Mouse (Mus musculus) forebrain, embryonic 16.5 days (tissue): Measurements from ENCODE around the gene Fbxw8. TPM values are rescaled to one million over a fixed set of nuclear protein-coding genes. Genes with fewer than 3 reads are reported as not detected.
A peak's percentile ranks its signal among the peaks of the same experiment; 100 is the strongest.

Source experiments
- ATAC-seq: fragments of 200-750 bp; cut with Nextera tagmentation; 2 replicates; pipeline ENCODE4 v1.8.0; 2017; ENCODE audit warnings: mild to moderate bottlenecking, moderate library complexity
- H3K27ac ChIP-seq: fragments of 300-500 bp; sonication (generic); 2 replicates; pipeline ENCODE4 v1.5.1; 2014; ENCODE audit warnings: low read length, control low read depth
- H3K27me3 ChIP-seq: fragments of 300-500 bp; sonication (generic); replicated peaks from 2 replicates; pipeline ENCODE4 v1.6.1; 2014; ENCODE audit warnings: low read length; ENCODE audit not compliant: control insufficient read depth, insufficient read depth
- H3K36me3 ChIP-seq: fragments of 300-500 bp; sonication (generic); 2 replicates; pipeline ENCODE4 v1.6.1; 2014; ENCODE audit not compliant: control insufficient read depth, insufficient read depth
- H3K4me1 ChIP-seq: fragments of 300-500 bp; sonication (generic); replicated peaks from 2 replicates; pipeline ENCODE4 v1.6.1; 2014; ENCODE audit warnings: low read length; ENCODE audit not compliant: control insufficient read depth, insufficient read depth
- H3K4me2 ChIP-seq: fragments of 300-500 bp; sonication (generic); 2 replicates; pipeline ENCODE4 v1.6.1; 2014; ENCODE audit warnings: mild to moderate bottlenecking, low read length, control low read depth
- H3K4me3 ChIP-seq: fragments of 300-500 bp; sonication (generic); replicated peaks from 2 replicates; pipeline ENCODE4 v1.5.1; 2014; ENCODE audit warnings: mild to moderate bottlenecking, low read length, control low read depth
- H3K9ac ChIP-seq: fragments of 300-500 bp; sonication (generic); replicated peaks from 2 replicates; pipeline ENCODE4 v1.6.1; 2014; ENCODE audit warnings: low read depth, low read length, control low read depth
- H3K9me3 ChIP-seq: fragments of 300-500 bp; sonication (generic); 2 replicates; pipeline ENCODE4 v1.6.1; 2016; ENCODE audit warnings: low read length; ENCODE audit not compliant: control insufficient read depth
- WGBS: fragments of 180-500 bp; shearing (Covaris S2); extraction: QIAGEN DNeasy Blood & Tissue Kit; methylation state at CpG from one replicate; pipeline ENCODE4 v1.1.7; 2014; 5-methylcytosine and 5-hydroxymethylcytosine counted together
- polyA plus RNA-seq: library from polyadenylated mRNA; unstranded; fragments of >200 nt; fragmentation: Nextera tagmentation; extraction: Ambion mirVana; gene quantifications from 2 replicates; pipeline ENCODE4 v1.2.1, GENCODE M21; 2015

The Fbxw8 gene
- polyA plus RNA-seq, 1 experiment from 2014 or later = 21.5 TPM

GRCm38 (mm10) chr5:118079354-118079753 lies 75.9 kb downstream of the Fbxw8 start:
- Histone ChIP-seq H3K4me1 (peaks cover 67% of the 10 kb centered on the region), H3K27me3 (no peaks in the 10 kb centered on the region), H3K27ac (no peak overlapping the region), H3K36me3 (0 out of 2 replicates have a peak, but pooled peaks cover 2% of the 10 kb centered on the region), H3K4me3 (no peak overlapping the region), H3K9me3 (no peaks in the 10 kb centered on the region), H3K4me2 (no peak overlapping the region), H3K9ac (no peak overlapping the region)
- 15% methylated on average over 6 of the region's 6 CpGs for WGBS
- no peak for ATAC-seq

- Histone ChIP-seq H3K27ac (no peak overlapping the region), H3K9me3 (no peaks in the 10 kb centered on the region), H3K36me3 (0 out of 2 replicates have a peak, but pooled peaks cover 2% of the 10 kb centered on the region), H3K9ac (no peak overlapping the region), H3K4me1 (peaks cover 64% of the 10 kb centered on the region), H3K4me2 (no peak overlapping the region), H3K4me3 (no peak overlapping the region), H3K27me3 (no peaks in the 10 kb centered on the region)
- ATAC-seq = no peak
- WGBS = 78% methylated on average over 6 of the region's 6 CpGs
Observed at GRCm38 (mm10) chr5:118078550-118078949, 76.7 kb downstream of the Fbxw8 start.

GRCm38 (mm10) chr5:118076721-118077592 lies 78.3 kb downstream of the Fbxw8 start:
- Histone ChIP-seq H3K9ac (0 out of 2 replicates have a peak overlapping the region, but pooled peaks have one; percentile 30), H3K27ac (peak overlapping the region; percentile 71), H3K36me3 (0 out of 2 replicates have a peak, but pooled peaks cover 2% of the 10 kb centered on the region), H3K9me3 (no peaks in the 10 kb centered on the region), H3K4me3 (no peak overlapping the region), H3K27me3 (no peaks in the 10 kb centered on the region), H3K4me2 (no peak overlapping the region), H3K4me1 (peaks cover 64% of the 10 kb centered on the region)
- ATAC-seq = peak; percentile 39
- 49% methylated on average over 15 of the region's 15 CpGs for WGBS

GRCm38 (mm10) chr5:118073213-118073773 lies 82.0 kb downstream of the Fbxw8 start:
- H3K9ac ChIP-seq = no peak overlapping the region
- peak; percentile 80 for ATAC-seq
- 32% methylated on average over 15 of the region's 15 CpGs for WGBS
- no peaks in the 10 kb centered on the region for H3K9me3 ChIP-seq
- no peak overlapping the region for H3K4me3 ChIP-seq
- 0 out of 2 replicates have a peak, but pooled peaks cover 2% of the 10 kb centered on the region for H3K36me3 ChIP-seq
- no peaks in the 10 kb centered on the region for H3K27me3 ChIP-seq
- peaks cover 45% of the 10 kb centered on the region for H3K4me1 ChIP-seq
- peak overlapping the region; percentile 43 for H3K27ac ChIP-seq
- no peak overlapping the region for H3K4me2 ChIP-seq

- H3K9ac ChIP-seq = no peak overlapping the region
Observed at GRCm38 (mm10) chr5:118071766-118072165, 83.5 kb downstream of the Fbxw8 start.

GRCm38 (mm10) chr5:118069315-118069714 lies 85.9 kb downstream of the Fbxw8 start:
- Histone ChIP-seq H3K4me2 (no peak overlapping the region), H3K27ac (no peak overlapping the region), H3K4me1 (peaks cover 38% of the 10 kb centered on the region), H3K9me3 (no peaks in the 10 kb centered on the region), H3K36me3 (no peaks in the 10 kb centered on the region), H3K4me3 (no peak overlapping the region), H3K9ac (no peak overlapping the region), H3K27me3 (no peaks in the 10 kb centered on the region)
- WGBS = 43% methylated on average over 9 of the region's 9 CpGs
- peak; percentile 45; the same call in 1 of the 2 replicates for ATAC-seq

More at GRCm38 (mm10) chr5:118071766-118072165, 83.5 kb downstream of the Fbxw8 start:
- 76% methylated on average over 5 of the region's 5 CpGs for WGBS
- no peak for ATAC-seq
- Histone ChIP-seq H3K27ac (no peak overlapping the region), H3K27me3 (no peaks in the 10 kb centered on the region), H3K4me1 (peaks cover 34% of the 10 kb centered on the region), H3K4me2 (no peak overlapping the region), H3K36me3 (0 out of 2 replicates have a peak, but pooled peaks cover 2% of the 10 kb centered on the region), H3K4me3 (no peak overlapping the region), H3K9me3 (no peaks in the 10 kb centered on the region)

- ATAC-seq = no peak
- H3K36me3 ChIP-seq = no peaks in the 10 kb centered on the region
Observed at GRCm38 (mm10) chr5:118067984-118068494, 87.2 kb downstream of the Fbxw8 start.

GRCm38 (mm10) chr5:118067572-118067971 lies 87.7 kb downstream of the Fbxw8 start:
- no peak overlapping the region for H3K4me2 ChIP-seq
- no peaks in the 10 kb centered on the region for H3K36me3 ChIP-seq
- no peak overlapping the region for H3K27ac ChIP-seq
- WGBS = 87% methylated on average over 4 of the region's 4 CpGs
- H3K4me1 ChIP-seq = peaks cover 36% of the 10 kb centered on the region
- no peaks in the 10 kb centered on the region for H3K9me3 ChIP-seq
- ATAC-seq = no peak
- no peak overlapping the region for H3K9ac ChIP-seq
- no peak overlapping the region for H3K4me3 ChIP-seq
- no peaks in the 10 kb centered on the region for H3K27me3 ChIP-seq

More at GRCm38 (mm10) chr5:118067984-118068494, 87.2 kb downstream of the Fbxw8 start:
- no peak overlapping the region for H3K4me3 ChIP-seq
- no peaks in the 10 kb centered on the region for H3K27me3 ChIP-seq
- H3K4me1 ChIP-seq = peaks cover 39% of the 10 kb centered on the region
- 93% methylated on average over 9 of the region's 9 CpGs for whole genome bisulfite sequencing
- H3K27ac ChIP-seq = no peak overlapping the region
- H3K9ac ChIP-seq = no peak overlapping the region
- no peak overlapping the region for H3K4me2 ChIP-seq
- no peaks in the 10 kb centered on the region for H3K9me3 ChIP-seq

- Histone ChIP-seq H3K4me1 (peaks cover 31% of the 10 kb centered on the region), H3K27ac (no peak overlapping the region), H3K9me3 (no peaks in the 10 kb centered on the region), H3K36me3 (no peaks in the 10 kb centered on the region), H3K9ac (no peak overlapping the region), H3K4me2 (no peak overlapping the region), H3K27me3 (no peaks in the 10 kb centered on the region), H3K4me3 (no peak overlapping the region)
- WGBS = 56% methylated on average over 5 of the region's 5 CpGs
- ATAC-seq = no peak
Observed at GRCm38 (mm10) chr5:118066828-118067227, 88.4 kb downstream of the Fbxw8 start.
